Mouse (Mus musculus): ENCODE measurements around the gene Fam160a1.

DNA sequence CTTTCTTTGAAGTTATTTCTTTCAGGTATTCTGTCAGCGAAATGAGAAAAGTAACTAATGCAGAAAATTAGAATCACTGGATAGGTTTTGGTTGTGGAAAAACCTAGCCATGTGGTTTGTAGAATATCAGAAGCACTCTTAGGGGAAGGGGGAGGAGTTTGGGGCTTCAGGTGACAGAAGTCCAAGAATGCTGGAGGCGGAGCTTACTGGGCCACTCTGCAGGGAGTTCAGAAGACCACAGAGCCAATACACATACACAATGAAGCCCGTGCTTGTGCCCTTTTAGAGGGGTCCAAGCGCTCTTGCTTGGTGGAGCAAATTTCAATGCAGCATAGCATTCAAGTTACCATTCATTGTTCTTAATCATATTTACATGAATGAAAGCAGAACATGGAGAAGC, 68.2 kb downstream of the Fam160a1 start:
- TF ChIP-seq POLR2A (IDR thresholded peaks at IDR 0.05; ENCODE audit: insufficient read depth, low read depth, low read length) (no peak), CTCF (IDR thresholded peaks at IDR 0.05) (no peak)
